Mouse (Mus musculus) CD4-positive, CD25-positive, alpha-beta regulatory T cell, adult 2 months (primary cell): ENCODE measurements around the gene Cyp2j6.
"Not testable (repeated sequence)": the region's sequence is repeated elsewhere in the genome, so short reads cannot be mapped to it uniquely, and the experiment has no call there.

Source experiments
- DNase-seq: peaks from one replicate; pipeline ENCODE4 v3.0.0-alpha.2; 2012; ENCODE audit warnings: low read depth, low spot score

Gene Cyp2j6

DNA sequence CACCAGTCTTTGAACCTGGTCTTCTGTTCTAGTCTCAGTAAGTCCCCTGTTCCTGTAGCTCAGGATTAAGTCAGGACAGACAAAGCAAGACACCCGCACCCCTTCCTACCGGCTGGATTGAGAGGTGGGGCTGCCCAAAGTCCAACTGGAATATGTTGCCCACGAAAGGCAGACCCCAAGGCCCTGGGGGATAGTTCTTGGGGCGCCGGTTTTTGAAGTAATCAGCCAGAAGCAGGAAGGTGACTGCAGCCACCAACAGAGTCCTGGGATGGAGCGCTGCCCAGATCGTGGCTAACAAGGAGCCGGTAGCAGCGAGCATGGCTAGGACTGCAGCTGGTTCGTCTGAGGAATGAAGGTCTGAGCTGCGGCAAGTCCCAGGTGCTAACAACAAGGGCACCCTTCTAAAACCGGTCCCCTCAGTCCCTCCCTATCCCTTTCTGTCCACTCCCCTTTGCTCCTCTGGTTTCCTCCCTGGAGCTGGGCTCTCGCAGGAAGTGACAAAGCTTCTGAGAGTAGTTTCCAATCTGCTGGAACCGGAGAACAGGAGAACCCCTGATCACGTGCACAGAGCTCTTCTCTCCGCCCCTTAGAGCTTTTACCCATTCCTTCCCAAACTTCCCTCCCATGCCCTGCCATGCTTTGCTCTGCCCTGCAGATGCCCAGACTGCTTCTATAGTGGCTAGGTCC, at the start of gene Cyp2j6:
Cyp2j6 (minus strand) TSS at position 529 of the 687 bp plus-strand sequence.
- no peak for DNase-seq

DNA sequence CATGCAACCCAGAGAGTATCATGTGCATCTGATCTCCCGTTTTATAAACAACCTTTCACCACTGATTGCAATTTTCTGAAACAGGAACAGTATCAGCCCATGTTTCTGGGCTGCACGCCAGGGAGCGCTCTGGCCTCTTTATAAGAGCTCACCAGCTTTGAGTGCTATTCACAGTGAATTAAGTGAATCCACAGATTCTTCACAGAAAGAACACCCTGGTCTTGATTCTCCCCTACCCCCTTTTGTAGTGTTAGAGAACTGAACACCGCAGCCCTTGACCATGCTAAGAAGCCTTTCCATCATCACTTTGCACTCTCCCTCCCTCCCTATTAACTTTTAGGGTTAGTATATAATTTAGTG, 38.3 kb upstream of the Cyp2j6 start:
- DNase-seq = no peak

DNA sequence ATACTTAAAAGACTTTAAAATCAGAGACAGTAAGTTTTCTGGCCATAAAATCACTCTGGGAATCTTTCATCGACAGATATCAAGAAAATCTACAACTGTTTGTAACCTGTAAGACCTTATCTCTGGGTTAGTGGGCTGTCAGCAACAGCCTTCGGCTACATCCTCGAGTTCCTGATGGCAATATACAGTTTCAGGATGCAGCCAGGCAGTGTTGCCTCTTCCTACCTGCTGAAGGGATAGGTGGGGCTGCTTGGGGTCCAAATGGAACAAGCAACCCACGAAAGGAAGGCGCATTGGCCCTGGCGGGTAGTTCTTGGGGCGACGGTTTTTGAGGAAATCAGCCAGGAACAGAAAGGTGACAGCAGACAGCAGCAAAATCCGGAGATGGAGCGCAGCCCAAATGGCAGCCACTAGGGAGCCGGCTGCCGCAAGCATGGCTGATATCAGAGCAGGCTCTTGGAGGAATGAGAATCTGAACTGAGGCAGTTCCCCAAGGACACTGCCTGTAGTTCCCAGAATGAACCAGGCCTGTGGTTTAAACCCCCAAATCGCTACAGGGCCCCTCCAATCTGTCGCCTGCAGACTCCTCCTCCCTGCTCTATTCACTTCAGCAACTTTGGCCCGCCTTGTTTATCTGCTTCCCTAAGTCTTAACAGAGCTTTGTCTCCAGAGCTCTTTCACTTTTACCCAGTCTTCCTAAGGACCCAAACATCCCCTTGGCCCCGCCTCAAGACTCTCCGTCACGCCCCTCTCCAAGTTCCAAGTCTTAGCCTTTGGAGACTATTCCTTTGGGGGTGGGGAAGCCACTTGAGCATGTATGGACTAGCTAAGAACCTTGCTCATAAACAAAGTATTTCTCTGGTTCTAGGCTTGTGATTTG, 37.7 kb upstream of the Cyp2j6 start, which contains the start of gene Cyp2j9:
Cyp2j9 (minus strand) TSS at position 668 of the 880 bp plus-strand sequence.
- no peak for DNase-seq

DNA sequence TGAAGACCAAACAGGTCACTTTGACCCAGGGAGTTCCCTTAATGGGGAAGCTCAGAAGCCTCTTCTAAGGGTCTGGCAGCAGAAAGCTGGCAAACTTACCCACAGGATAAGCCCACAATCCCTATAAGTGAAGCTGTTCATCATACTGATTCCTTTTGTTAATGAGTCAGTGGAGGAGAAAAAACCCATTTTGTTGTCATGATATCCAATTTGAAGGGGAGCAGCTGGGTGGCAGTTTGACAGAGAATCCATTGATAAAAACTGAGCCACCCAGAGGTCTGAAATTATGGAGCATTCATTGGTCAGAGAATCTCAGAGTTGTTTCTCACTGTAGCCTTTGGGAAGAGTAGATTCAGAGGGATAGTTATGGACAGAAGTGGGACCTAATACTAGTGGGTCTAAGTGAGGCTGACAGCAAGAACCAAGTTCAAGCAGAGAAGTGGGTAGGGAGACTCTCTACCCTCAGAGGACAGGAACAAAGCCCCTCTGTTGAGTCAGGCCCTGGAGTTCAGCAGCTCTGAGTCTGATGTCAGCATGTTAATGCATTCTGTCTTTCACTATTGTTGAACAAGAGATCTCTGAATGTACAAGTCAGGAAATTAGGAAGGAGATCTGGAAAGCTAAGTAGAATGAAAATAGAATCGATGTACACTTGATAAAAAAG, 28.1 kb upstream of the Cyp2j6 start:
- no peak for DNase-seq

DNA sequence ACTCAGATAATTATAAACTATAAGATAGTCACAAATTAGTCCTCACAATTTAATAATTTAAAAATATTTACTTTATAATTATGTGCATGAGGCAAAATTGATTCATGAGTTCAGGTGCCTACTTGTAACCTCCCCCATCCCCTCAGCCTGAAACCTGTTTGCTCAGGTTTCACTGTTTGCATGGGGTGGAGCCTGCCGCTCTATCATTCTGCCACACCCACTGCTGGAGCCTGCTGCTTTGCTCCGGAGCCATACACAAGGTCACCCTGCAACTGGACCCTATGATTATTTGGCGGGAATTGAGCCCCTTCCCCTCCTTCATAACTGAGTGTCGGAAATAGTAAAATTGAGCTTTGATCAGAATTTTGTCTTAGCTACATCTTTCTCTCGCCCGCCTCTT, 26.9 kb upstream of the Cyp2j6 start:
- DNase-seq = not testable (repeated sequence)

DNA sequence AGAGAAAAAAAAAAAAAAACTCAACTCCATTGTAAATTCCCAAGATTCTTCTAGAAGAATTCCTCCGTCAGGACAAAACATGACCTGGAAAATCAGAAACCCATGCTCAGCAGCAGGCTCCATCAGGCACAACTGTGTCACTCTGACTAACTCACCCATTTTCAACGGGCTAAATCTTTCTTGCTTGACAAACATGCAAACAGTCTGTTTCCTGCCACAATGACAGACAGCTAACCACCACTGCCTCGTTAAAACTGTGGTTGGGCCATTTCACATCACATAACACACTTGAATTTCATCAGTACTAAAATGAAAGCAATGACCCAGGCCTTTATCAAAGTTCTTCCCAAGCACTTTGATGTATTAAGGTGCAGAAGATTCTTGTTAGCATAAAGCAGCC, 16.0 kb upstream of the Cyp2j6 start:
- DNase-seq = no peak

DNA sequence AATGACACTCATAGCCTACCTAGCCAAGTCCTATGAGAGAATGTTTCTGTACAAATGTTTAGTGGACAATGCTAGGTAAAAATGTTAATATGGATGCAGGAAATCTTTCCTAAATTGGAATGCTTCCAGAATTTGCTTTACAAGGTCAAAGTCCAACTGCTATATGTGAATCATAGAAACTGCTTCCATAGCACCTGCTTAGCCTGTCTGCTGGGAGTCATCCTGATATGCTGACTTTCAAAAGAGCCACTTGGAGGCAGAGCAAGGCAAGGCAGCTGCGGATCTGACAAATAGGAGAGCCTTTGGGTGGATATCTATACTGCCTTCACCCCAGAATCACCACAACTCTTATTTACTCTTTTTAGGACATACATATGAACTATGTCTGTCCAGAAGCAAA, 14.5 kb upstream of the Cyp2j6 start:
- DNase-seq = no peak

DNA sequence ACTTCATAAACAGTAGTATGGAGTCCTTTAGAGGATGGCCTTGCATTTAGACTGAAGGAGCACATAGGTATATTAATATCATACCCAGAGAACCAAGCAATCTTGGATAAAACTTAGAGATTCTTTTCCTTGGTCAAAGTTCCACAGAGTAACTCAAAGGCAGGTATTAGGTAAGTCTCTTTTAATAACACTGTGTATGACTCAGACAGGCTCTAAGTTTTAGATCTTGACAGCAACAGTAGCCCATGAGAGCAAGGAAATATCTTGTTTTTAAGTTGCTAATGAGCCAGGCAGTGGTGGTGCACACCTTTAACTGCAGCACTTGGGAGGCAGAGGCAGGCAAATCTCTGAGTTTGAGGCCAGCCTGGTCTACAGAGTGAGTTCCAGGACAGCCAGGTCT, 12.3 kb upstream of the Cyp2j6 start:
- DNase-seq = no peak

DNA sequence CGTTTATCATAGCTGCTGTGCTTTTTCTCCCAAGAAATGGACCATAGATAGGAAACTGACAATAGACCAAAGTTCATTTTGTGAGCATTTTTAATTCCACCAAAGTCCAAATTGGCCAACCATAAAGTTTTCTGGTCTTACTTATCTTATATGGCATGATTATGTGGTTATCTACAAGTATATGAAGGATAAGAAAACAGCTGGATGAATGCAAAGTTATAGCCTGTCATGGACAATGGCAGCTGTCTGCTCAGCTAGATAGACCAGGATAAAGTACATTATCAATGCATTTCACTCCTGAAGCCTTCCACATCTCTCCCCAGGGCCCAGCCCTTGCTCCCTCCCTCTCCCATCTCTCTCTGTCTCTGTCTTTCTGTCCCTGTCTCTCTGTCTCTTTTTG, 7.0 kb upstream of the Cyp2j6 start:
- DNase-seq = no peak

DNA sequence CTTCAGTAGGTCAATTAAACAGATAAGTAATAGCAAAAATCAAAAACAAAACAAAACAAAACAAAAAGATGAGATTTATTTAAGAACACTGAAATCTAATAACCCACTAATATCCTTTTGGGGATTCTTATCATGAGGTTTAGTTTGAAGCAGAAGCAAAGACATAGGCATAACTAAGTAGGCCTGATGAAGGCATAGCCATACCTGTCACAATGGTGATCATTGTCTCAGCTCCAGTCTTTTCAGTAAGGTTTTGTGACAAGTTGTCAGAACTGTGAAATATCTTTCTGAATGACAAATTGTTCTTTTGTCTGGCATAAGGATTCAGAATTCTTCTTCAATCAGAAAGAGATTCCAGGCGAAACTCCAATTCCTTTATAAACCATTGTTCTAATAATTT, 6.3 kb upstream of the Cyp2j6 start:
- no peak for DNase-seq

DNA sequence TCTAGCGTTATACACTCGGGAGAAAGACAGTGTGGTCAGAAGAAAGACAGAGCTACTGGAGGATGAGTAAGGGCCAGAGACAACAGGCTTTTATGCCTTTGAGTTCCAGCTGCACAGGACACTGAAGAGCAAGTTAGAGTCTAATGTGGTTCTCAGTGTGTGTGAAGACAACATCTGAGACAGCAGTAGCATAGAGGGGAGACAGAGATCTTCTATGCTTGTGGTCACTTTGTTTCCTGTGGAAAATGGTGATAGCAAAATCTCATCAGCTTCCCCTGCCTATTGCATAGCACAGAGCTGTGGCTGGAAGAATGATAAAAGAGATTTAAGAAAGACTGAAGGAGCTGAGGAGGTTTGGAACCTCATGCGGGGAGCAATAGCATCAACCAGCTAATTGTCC, 1.8 kb downstream of the Cyp2j6 start:
- DNase-seq = no peak

DNA sequence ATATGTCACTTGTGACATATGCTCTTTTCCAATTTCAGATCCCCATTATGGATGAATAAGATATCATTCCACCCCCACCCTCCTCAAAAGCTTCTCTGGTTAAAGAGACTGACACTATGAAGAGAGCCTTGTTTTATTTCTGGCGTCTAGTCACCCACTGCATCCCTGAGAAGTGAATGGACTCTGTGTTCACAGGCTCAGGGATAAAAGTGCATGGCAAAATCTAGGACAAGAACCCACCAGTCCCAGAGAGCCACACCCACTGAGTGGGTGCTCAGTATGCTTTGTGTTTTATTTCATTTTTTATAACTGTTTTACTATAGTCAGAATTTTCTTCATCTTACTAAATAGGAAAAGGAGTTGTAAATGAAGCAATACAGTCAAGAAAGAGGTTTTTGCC, 7.5 kb downstream of the Cyp2j6 start:
- DNase-seq = no peak

DNA sequence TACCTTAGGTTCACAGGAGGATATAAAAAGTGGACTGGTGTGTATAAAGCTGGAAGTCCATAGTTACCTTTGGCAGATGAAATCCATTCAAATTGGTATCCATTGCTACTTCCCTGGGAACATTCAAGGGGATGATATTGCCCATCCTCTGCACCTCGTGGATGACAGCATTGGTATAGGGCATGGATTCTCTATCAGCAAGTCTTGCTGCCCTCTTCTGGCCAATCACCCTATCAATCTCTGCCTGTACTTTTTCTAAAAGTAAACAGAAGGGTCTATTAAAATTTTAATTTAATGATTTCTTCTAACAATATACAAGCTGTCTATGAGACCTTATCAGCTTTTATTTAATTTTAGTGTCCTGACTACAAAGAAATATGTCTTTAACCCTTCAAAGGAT, 27.7 kb downstream of the Cyp2j6 start:
- DNase-seq = no peak

DNA sequence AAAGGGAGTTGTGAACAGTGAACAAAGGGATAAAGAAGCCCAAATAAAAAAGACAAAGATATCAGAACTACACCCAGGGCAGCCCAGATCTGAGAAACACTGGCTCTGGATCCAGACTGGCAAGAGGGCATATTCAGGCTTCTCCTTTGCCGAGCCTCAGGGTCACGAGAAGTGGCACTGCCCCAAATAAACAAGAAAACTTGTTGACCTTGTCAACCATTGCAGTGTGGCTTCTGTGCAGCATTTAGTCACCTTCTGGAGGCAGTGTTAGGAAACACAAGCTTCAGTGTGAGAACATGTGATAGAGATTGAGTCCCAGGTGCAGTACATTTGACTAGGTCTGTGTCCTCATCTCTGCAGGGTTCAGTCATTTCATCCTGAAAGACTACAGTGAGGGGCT, 31.2 kb downstream of the Cyp2j6 start:
- DNase-seq = no peak

DNA sequence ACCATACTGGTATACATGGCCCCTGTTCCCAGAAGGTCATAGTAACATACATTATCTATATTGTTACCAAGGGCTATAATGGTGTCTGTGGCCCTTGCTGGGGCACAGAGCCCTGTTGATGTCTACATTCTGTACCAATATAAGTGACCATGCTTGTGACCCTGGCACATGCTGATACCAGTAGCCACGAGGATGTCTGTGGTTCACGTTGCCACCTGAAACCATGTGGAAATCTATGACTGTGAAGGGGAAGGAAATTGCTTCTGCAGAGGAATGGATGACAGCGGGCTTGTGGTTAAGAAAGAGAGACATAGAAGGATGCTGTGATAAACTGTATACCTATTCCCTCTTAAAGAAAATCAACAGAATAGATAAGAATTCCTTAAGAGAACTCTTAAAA, 43.4 kb downstream of the Cyp2j6 start:
- no peak for DNase-seq

DNA sequence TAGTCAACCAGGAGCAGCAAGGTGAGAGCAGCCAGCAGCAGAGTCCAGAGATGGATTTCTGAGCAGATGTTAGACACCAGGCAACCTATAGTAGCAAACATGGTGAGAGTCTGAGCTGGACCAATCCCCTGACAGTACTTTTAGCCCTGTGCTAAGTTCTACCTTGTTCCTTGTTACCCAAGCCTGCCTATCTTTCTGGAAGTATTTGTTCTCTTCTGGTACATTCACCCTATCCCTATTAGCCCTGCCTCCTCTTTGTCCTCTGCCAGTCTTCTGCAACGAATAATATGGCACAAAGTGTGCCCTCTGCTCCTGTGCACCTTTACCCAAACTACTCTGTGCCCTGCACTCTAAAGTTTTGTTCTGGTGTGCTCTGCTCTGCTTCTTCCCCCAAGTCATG, 46.2 kb downstream of the Cyp2j6 start, which contains the start of gene Cyp2j8:
Cyp2j8 (minus strand) TSS at position 101 of the 400 bp plus-strand sequence.
- no peak for DNase-seq
